Mouse (Mus musculus): ENCODE data around the gene Chmp2a.

Gene Chmp2a

DNA sequence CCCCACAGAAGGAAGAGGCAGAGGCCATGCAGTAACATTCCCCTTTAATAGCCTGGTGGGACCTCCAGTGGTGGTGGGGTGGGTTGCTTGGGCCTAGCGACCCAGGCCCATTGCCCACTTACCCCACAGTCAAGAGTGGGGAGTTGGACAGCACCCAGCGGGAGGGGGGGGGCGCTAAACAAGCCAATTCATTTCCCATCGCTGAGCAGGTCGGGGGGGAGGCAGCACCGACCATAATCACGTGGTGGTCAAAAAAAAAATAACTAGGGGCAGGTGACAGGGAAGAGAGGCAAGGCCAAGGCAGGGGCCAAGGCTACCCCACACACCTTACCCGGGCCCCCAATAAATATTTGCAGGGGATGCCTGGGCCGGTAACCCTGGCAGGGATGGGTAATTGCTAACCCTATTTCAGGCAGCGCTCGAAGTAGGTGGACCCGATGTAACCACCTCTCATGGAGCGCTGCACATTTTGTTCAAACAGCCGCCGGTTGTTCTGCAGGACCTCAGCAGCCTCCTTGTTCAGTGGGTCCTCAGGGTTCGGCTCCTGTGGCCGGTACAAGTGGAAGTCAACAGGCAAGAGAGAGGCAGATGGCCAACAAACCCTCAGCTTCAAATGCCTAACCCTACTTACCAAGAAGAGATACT lies 726 bp upstream of the Chmp2a start:
- DNase-seq (ENCODE audit: low spot score in 2 of 2), result no peak

DNA sequence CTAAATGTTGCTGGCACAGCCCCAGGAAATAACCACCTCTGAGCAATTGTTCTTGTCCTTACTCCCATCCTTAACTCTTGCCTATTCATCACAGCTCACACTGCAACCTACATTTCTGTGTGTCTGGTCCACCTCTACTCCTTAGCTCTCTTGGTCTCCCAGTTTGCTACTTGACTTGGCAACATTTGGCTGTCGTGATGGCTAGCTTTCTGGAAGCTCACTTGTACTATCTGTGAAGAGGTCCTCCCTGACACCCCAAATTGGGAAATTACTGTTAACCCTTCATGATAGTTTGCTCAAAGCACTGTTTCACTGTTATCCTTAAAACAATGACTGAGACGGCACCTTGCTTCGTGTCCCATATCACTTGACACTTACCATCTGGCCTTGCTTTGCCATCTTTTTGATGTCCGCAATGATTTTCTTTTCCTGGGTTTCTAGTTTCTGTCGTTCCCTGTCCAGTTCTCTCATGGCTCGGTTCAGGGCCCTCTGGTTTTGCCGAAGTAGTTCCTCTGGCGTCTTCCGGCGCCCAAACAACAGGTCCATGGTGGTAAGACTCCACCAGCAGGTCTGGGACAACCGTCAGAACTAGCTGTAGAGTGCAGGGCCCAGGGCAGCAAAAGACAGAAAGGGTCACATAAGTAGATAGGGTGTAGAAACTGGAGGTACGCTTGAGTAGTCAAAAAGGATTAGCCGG lies 1.0 kb downstream of the Chmp2a start:
- DNase-seq (ENCODE audit: low spot score in 2 of 2), result no peak

DNA sequence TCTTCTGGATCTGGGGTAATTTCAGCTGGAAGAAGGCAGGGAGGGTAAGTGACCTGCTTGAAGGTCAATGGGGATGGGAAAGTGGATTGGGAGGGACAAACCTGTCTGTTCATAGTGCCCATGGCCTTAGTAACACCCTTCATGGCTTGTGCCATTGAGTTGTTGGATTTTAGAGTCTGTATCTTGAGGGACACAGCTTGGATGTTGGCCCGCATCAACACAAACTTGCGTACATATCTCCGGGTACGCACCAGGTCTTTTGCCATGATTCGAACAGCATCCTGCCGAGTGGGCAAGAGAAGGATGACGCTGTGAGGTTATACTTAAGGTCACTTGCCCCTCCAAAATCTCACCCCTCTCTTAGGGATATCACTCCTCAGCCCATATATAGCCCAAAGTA lies 2.1 kb downstream of the Chmp2a start:
- no peak for DNase-seq (ENCODE audit: low spot score in 2 of 2)

DNA sequence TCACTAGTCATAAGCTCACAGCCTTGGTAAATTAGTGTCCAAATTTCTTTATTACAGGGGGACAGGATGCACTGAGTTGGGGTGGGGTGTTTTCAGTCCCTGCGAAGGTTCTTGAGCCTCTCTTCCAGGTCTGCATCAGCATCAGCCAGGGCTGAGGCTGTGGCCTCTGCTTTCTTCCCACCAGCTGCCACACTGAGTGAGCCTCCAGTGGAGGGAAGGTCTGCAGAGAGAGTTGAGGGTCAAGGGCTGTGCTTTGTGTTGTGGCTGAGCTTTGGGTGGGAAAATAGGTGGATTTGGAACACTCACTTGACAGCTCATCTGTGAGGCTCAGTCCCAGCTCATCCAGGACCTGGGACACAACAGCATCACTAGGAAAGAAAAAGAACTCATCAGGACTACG lies 2.6 kb downstream of the Chmp2a start:
- no peak for DNase-seq (ENCODE audit: low spot score in 2 of 2)

DNA sequence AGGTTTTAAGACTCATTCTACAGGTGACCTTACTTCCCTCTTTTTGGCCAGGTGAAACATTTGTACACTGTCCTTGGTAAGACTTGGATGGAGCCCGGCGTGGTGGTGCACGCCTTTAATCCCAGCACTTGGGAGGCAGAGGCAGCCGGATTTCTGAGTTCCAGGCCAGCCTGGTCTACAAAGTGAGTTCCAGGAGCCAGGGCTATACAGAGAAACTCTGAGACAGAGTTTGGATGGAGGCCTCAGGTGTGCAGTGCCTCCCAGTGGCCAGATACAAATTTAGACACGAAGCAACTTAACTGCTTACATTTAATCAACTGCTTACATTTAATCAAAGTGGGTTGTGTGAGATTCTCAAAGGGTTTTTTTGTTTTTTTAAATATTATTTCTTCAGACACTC lies 3.5 kb downstream of the Chmp2a start:
- DNase-seq (ENCODE audit: low spot score in 2 of 2), result no peak

DNA sequence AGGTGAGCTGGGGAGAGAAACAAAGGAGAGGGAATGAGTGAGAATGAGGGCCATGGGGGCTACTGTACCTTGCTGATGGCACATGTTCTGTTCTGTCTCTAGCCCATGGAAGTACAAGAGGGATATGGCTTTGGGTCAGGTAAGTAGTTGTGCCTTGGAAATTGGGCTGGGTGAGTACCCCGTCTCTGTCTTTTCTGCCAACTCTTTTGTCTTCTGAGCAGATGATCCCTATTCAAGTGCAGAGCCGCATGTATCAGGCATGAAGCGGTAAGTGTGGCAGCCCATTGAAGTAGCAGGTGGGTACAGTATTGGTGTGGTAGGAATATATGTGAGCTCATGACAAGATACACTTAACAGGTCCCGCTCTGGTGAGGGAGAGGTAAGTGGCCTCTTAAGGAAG lies 5.6 kb downstream of the Chmp2a start:
- DNase-seq (ENCODE audit: low spot score in 2 of 2), result no peak

DNA sequence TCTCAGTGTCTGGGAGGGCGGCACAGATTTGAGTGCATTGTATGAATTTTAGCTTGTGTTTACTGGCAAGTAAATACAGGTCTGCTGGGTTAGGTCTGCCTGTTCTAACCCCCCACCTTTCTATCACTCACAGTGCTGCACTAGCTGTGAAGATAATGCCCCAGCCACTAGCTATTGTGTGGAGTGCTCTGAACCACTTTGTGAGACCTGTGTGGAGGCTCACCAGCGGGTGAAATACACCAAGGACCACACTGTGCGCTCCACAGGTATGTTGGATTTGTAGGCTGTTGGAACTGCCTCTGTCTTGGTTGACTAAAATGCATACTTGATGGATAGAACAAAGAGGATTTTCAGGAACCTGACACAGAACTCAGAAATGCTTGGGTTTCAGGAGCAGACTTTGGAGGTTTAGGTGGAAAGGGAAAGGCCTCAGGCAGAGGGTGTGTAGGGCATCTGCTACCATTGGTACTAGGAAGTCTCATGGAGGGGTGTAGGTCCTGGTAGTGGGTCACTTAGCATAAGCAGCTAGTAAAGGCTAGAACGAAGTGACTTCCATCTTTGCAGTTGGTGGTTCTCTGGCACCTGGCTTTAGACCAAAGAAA lies 9.0 kb downstream of the Chmp2a start:
- no peak for DNase-seq (ENCODE audit: low spot score in 2 of 2)

DNA sequence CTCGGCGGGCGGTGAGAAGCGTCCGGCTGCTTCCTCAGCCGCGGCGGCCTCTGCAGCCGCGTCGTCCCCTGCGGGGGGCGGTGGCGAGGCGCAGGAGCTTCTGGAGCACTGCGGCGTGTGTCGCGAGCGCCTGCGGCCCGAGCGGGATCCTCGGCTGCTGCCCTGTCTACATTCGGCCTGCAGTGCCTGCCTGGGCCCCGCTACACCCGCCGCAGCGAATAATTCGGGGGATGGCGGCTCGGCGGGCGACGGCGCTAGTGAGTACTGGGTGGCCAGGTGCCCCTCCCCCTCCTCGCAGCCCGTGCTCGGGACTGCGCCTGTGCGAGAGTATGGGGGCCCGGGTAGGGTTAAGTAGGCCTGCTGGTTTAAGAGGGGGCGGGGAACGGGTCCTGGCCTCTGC lies 9.8 kb downstream of the Chmp2a start:
- peak; percentile 84 to 86 for DNase-seq (ENCODE audit: low spot score in 2 of 2)

DNA sequence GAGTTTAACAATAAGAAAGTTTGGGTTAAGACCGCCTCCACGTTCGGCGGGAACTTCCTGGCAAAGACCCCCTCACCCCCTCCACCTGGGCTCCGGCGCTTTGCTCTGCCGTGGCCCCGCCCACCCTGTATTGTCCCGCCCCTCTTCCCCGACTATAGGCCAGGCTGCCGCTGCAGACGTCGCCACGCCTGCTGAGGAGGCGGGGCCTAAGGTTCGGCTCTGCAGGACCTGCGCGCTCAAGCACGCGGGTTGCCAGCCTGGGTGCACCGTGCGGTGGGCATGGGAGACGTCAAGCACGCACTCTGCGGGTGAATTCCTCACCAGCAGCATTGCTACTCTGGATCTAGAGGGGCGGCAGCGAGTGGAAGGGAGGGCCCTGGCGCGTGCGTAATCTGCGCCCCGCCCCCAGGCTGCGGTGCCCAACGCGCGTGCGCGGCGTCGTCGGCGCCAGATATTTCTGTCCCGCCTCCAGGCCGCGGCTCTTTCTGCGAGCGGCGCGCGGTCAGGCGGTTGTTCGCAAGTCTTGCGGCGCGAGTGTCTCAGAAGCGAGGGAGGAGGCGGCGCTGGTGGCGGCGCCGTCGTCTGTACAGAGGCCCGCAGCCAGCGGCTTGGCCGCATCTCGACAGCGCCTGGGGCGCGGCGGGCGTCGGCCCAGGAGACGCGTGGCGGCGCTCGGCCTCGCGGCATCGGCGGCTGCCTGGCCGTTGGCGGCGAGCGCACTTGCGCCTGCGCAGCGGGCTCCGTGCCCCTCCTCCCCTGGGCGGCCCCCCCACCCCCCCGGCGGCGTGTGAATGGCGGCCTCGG lies 10.5 kb downstream of the Chmp2a start:
- DNase-seq (ENCODE audit: low spot score in 2 of 2), result peak; percentile 95

DNA sequence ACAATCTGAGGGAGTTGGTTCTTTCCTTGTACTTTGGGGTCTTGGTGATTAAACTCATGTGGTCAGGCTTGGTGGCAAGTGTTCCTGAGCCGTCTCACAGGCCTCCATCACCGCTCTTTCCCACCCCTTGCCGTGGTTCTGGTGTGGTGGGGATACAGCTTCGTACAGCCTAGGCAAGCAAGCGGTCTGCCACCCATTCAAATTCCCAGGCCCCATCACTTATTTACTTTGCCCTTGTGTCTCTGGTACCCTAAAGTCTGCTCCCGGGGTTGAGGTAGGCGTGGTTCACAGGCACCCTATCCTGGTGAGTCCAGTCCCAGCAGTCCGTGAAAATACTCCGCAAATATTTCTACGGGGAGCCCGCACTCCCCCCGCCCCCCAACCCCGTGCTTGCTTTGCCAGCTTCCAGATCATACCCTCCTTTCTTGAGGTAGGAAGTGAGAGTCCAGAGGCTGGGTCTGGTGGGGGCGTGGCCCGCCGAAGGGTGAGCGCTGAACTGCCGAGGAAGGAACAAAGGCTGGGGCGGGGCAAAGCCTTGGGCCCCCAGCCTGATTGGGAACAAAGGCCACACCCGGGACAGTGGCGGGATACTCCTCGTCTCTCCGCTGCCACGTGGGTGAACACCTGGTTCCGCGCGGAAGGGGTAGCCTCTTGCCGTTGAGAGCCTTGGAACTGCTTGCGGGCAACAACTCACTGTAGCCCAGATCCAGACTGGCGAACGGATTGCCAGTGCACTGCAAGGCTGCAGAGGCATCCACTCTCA lies 11.7 kb downstream of the Chmp2a start:
- no peak for DNase-seq (ENCODE audit: low spot score in 2 of 2)

DNA sequence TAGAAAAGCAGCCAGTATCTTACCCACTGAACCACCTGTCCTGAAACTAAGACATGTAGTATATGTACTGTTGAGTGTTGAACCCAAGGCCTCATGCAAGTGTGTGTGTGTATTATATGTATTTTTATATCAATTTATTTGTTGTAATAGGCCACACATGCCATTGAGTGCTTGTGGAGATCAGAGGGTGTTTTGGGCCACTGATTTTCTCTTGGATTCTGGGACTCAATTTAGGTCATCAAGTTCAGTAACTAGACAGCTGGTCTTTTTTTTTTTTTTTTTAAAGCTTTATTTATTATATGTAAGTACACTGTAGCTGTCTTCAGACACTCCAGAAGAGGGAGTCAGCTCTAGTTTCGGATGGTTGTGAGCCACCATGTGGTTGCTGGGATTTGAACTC lies 19.4 kb downstream of the Chmp2a start:
- DNase-seq (ENCODE audit: low spot score in 2 of 2), result no peak

DNA sequence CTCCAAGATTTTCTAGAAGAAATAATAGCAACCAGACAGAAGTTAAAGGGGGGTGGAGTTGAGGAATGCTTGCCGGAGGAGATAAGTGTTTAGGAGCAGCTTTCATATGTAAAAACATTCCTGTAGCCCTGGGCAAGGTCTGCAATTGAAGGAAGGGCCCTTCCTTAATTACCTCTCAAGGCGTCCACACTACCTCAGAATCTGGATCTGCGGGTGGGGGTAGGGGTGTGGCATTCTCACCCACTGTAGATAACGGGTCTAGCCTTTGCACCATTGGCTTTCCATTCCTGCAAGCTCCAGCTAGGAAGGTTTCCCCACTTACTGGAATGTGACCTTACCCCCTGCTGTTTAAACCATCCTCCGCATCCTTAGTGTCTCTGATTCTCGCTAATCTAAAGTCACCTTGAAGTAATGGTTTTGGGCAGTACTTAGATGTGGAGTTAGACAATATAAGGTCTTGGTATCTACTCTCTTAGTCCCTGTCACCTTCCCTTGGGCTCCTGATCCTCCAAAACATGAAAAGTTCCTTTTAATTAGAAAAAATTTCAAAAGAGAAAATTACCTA lies 20.2 kb downstream of the Chmp2a start:
- no peak for DNase-seq (ENCODE audit: low spot score in 2 of 2)

DNA sequence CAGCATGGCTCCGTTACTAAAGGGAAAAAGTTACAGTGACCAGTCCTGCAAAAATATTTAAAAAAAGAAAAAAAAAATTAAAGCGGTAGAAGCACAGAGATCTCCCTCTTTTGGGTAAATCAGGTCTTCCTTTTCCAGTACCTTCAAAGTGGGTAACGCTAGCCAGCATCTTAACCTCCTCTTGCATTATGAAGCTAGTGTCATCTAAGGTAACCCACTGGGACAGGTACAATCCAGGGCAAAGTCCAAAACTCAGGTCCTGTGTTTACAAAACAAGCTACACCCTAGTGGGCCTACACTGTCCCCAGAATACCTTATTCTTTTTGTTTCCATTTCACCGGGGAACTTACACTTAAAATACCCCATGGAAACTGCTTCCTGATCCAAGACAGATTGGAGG lies 20.9 kb downstream of the Chmp2a start:
- no peak for DNase-seq (ENCODE audit: low spot score in 2 of 2)

DNA sequence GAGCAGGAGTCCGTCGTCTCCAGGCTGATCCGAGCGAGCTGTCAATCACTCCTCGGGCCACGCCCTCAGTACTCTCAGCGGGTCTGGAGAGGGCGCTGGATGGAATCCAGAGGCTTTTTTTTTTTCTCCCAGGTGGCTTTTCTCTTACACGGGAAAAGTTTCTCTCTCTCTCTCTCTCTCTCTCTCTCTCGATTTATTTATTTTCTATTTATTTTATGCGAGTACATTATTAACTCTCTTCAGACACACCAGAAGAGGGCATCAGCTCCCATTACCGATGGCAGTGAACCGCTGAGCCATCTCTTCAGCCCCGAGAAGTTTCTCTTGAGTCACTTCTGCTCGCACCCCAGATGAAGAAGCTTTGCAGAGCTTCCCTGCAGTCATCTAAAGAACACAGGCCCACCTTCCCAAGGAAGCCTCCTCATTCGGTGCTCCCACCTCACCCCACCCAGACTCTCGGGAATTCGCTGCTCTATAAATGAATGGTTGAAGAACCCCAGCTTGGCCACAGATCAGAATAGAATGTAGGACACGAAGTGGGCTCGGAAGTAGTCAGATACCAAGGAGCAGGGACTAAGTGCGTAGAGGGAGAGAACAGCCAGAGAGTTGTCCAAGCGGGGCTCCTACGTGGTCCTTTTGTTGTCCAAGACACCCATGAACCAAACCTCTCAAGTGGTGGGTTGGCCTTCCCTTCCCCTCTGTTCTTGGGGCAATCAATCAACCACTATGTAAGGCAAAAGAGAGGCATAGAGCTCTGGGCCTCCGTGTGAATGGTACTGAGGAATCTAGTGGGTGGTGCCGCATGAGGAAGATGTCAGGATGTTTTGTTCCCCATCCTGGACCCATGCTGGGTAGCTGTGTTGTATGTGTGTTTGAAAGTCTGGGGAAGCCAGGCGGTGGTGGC lies 24.4 kb downstream of the Chmp2a start, which contains the start of gene Zbtb45:
Zbtb45 (minus strand) TSS at position 30 of the 904 bp plus-strand sequence.
- DNase-seq (ENCODE audit: low spot score in 2 of 2), result peak in 1 of 2 experiments; percentile 15

DNA sequence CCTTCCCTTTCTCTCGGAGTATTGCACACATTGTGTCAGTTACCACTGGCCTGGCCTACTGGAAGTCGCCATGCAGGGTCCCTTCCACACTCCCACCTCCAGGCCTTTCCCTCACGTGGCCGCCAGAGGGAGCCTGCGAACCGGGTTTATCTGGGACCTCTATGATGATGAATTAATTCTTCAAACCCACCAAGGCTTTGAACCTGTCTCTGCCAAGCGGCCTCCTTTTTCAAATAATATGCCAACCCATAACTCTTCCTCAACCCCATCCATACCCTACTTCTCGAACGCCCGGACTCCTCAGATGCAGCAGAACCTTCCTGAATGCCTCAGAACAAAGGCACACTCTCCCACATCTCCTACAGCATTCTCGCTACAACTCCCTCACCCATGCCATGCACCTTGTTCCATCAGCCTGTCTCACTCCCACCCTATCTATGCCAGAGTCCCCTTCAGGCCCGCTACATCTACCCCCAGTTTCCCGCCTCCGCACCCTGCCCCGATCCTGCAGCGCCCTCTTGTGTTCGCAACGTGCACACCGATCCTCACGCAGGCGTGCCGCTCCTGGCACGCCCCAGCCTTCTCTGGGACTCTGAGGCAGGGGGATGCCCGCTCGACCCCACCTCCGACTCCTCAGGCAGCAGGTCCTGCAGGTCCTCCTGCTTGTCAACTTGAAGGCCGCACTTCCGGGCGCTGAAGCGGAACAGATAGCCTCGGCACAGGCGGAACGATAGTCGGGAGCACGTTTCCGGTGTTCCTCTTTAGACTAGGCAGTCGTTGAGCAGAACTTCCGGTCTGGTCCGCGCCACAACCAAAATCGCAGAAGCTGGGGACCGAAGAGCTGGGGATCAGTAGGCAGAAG lies 25.2 kb downstream of the Chmp2a start:
- peak; percentile 91 to 92 for DNase-seq (ENCODE audit: low spot score in 2 of 2)

DNA sequence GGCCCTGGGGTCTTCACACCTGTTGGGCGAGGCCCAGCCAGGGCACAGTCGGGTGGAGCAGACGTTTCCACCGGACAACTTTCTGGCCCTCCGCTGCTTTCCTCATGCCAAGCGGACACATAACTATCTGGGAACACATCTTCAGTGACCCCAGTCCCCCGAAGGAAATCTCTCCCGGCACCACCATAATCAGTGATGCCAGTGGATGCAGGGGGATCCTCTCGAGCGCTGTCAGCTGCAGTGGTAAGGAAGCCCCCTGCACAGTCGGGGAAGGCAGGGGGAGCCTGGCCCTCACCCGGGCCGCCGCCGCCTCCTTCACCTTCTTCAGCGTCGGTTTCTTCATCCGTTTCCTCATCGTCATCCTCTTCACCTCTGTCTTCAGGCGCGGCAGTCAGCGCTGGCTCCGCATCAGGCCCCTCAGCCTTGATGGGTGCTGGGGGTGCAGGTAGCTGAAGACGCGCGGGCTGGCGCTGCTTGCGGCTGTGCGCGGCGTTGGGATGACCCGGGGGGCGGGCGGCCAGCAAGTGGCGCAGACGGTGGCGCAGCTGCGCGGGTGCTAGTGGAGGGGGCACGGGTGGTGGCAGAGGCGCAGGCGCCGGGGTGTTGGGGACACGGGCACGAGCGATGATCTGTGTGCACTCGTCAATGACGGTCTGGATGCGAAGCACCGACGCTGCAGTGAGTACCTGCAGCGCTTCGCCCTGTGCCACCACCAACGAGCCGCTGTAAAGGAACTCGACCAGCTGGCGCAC lies 27.1 kb downstream of the Chmp2a start:
- no peak for DNase-seq (ENCODE audit: low spot score in 2 of 2)

DNA sequence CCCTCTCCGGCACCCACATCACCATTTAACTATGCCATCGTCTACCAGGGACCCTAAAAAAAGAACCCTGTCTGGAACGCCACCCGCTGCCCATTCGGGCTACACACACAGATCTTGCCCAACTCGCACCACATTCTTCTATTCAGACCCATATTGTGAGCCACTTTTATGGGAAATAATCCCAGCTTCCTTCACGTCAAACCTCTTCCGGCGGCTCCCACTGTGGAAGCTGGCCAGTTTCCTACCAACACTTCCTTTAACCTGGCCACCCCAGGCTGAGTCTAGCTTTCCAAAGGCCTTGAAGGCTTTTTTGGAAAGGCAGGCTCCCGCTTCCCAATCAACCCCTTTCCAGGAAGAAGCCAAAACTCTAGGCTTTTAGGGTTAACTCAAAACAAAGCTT lies 28.1 kb downstream of the Chmp2a start:
- DNase-seq (ENCODE audit: low spot score in 2 of 2), result no peak

DNA sequence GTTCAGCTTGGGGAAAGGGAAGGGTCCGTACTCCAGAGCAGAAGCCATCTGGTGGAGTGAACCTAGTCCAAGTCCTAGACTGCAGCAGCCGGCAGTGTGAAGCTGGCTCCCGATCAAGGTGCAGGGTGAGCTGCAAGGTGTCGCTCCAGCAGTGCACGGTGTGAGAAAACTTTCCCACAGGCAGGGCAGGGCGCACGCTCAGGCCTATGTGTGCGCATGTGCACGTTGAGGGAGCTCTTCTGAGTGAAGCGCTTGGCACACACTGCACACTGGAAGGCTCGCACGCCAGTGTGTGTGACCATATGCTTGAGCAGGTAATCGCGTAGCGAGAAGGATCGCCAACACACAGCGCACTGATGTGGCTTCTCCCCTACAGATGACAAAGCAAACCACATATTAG lies 28.6 kb downstream of the Chmp2a start:
- no peak for DNase-seq (ENCODE audit: low spot score in 2 of 2)

DNA sequence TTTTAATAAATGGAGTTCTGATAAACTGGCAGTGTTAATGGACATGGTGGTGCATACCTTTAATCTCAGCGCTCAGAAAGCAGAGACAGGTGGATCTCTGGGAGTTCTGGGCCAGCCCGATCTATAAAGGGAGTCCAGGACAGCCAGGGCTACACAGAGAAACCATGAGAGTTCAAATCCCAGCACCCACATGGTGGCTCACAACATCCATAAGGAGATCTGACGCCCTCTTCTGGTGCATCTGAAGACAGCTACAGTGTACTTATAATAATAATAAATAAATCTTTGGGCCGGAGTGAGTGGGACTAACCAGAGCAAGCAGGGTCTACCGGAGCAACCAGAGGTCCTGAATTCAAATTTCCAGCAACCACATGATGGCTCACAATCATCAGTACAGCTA lies 31.2 kb downstream of the Chmp2a start:
- no peak for DNase-seq (ENCODE audit: low spot score in 2 of 2)

Data from frontal cortex, postnatal 10 days (tissue).